Mouse (Mus musculus) left cerebral cortex, postnatal 25 days (tissue): ENCODE measurements at regions not wholly inside any gene's neighbourhood (a gene's known extent, or its start where the extent isn't known, plus 50 kb on each side); places are given as distances from the start of the nearest gene placed in this dataset.

ENCODE experiments used
- DNase-seq, 2 experiments: peaks; one replicate each; pipeline ENCODE4 v3.0.0; 2022; ENCODE audit warnings: low spot score in 2 of 2, mixed read lengths in 1 of 2
- intact Hi-C: fragments of 180-260 bp; cut with DNase I; formaldehyde crosslinking; loops from one replicate; pipeline ENCODE4 v1.15.1; 2025

- no peak for DNase-seq
- intact Hi-C loops: no loop called here
Measured at GRCm38 (mm10) chr6:108717681-108718080, 57.3 kb downstream of the Bhlhe40 start.

- intact Hi-C loops: no loop called here
- DNase-seq: no peak
Measured at GRCm38 (mm10) chr6:108718887-108719286, 58.5 kb downstream of the Bhlhe40 start.

- intact Hi-C loops: no loop called here
Measured at GRCm38 (mm10) chr6:108719977-108720376, 59.5 kb downstream of the Bhlhe40 start.

GRCm38 (mm10) chr6:108720978-108721377, 60.5 kb downstream of the Bhlhe40 start:
- DNase-seq: no peak
- intact Hi-C loops: no loop called here

More at GRCm38 (mm10) chr6:108719977-108720376, 59.5 kb downstream of the Bhlhe40 start:
- no peak for DNase-seq

- peak in 1 of 2 experiments; percentile 35 for DNase-seq
- intact Hi-C loops: no loop called here
Measured at GRCm38 (mm10) chr6:108721557-108721956, 61.1 kb downstream of the Bhlhe40 start.

- intact Hi-C loops: no loop called here
- DNase-seq: no peak
Measured at GRCm38 (mm10) chr6:108723236-108723635, 59.7 kb upstream of the Arl8b start.

GRCm38 (mm10) chr6:108723751-108724150, 59.1 kb upstream of the Arl8b start:
- no peak for DNase-seq
- intact Hi-C loops: no loop called here

- DNase-seq: no peak
- intact Hi-C loops: loop anchor here (10.0 kb wide), 1 partner anchor 636 kb away; no protein-coding TSS in a partner anchor
Measured at GRCm38 (mm10) chr6:108731107-108731630, 51.7 kb upstream of the Arl8b start.
